ENCODE assay signal across 18 mouse cellular contexts in the genomic region with DNA sequence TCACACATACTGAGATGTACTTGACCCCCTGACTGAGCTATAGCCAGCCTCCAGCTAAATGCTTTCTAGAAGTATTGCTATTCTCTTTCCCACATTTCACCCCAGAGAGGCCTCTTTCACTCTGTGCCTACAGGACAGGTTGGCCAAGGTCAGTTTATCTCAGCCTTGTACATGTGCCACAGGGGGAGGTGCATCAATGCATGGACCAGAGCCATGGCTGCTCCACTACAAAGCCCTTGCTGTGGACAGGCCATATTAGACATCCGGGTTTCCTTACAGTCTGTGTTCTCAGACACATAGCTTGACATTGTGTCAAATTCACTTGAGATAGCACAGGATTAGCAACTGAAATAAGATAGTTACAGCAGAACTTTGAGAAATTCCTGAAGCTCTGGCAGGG. TPM values are rescaled to one million over a fixed set of nuclear protein-coding genes. Genes with fewer than 3 reads are reported as not detected.
DNase-seq lines count a peak whose midpoint lies in the region; ATAC-seq and TF ChIP-seq lines count a peak whose summit lies in the region.
"Had no signal": no experiment of that assay in that cellular context is flagged by ENCODE, and none has a peak within 500 bp of the region (broad histone marks: within the 10 kb centered on the region; RNA-seq: fewer than 3 reads in every experiment).

No protein-coding gene starts in this region.

- H3K27ac ChIP-seq in heart, embryonic 11.5 days (ENCODE audit: low read depth, low read length) = no peak overlapping the region
- peak overlapping the region; percentile 68 for H3K27ac ChIP-seq in heart, adult 2 months
- H3K27ac ChIP-seq in hindbrain, embryonic 13.5 days = no peak overlapping the region
- H3K27ac ChIP-seq: hindbrain, embryonic 15.5 days; limb, embryonic 12.5 days had no signal

- no peak overlapping the region for H3K9ac ChIP-seq in heart, embryonic 11.5 days (ENCODE audit: low read depth, low read length)
- no peak overlapping the region for H3K9ac ChIP-seq in heart, adult 2 months (ENCODE audit: low read depth, low read length)
- no peak overlapping the region for H3K9ac ChIP-seq in hindbrain, embryonic 13.5 days
- H3K9ac ChIP-seq: hindbrain, embryonic 15.5 days; limb, embryonic 12.5 days; liver, postnatal 0 days had no signal

- no peak overlapping the region for H3K4me3 ChIP-seq in heart, embryonic 11.5 days (ENCODE audit: low read depth, low read length)
- no peak overlapping the region for H3K4me3 ChIP-seq in heart, adult 2 months
- H3K4me3 ChIP-seq in hindbrain, embryonic 13.5 days = no peak overlapping the region
- H3K4me3 ChIP-seq: hindbrain, embryonic 15.5 days; limb, embryonic 12.5 days had no signal

- no peaks in the 10 kb centered on the region for H3K27me3 ChIP-seq in heart, embryonic 11.5 days (ENCODE audit: control insufficient read depth, insufficient read depth, low read length)
- no peaks in the 10 kb centered on the region for H3K27me3 ChIP-seq in heart, adult 2 months (ENCODE audit: control insufficient read depth, insufficient read depth, low read length)
- H3K27me3 ChIP-seq in hindbrain, embryonic 13.5 days = no peaks in the 10 kb centered on the region
- H3K27me3 ChIP-seq: hindbrain, embryonic 15.5 days; limb, embryonic 12.5 days had no signal

- H3K36me3 ChIP-seq in heart, embryonic 11.5 days (ENCODE audit: control insufficient read depth, insufficient read depth, low read length) = no peaks in the 10 kb centered on the region
- peaks cover 8% of the 10 kb centered on the region; the same call in 1 of the 2 replicates for H3K36me3 ChIP-seq in heart, adult 2 months (ENCODE audit: control insufficient read depth, insufficient read depth, low read length)
- no peaks in the 10 kb centered on the region for H3K36me3 ChIP-seq in hindbrain, embryonic 13.5 days
- H3K36me3 ChIP-seq: hindbrain, embryonic 15.5 days; limb, embryonic 12.5 days had no signal

- no peaks in the 10 kb centered on the region for H3K9me3 ChIP-seq in heart, embryonic 11.5 days (replicated peaks; ENCODE audit: control insufficient read depth, low read length)
- H3K9me3 ChIP-seq in hindbrain, embryonic 13.5 days = no peaks in the 10 kb centered on the region
- H3K9me3 ChIP-seq: hindbrain, embryonic 15.5 days; limb, embryonic 12.5 days had no signal

- TF ChIP-seq POLR2A in heart, adult 2 months (IDR thresholded peaks at IDR 0.05; ENCODE audit: insufficient read depth, low read depth, low read length) = no peak

- peaks cover 25% of the 10 kb centered on the region for H3K4me1 ChIP-seq in heart, embryonic 11.5 days (ENCODE audit: control insufficient read depth, insufficient read depth, low read length)
- peaks cover 22% of the 10 kb centered on the region for H3K4me1 ChIP-seq in heart, adult 2 months (ENCODE audit: control insufficient read depth, insufficient read depth, low read length)
- no peaks in the 10 kb centered on the region for H3K4me1 ChIP-seq in hindbrain, embryonic 13.5 days (replicated peaks)
- H3K4me1 ChIP-seq: hindbrain, embryonic 15.5 days; limb, embryonic 12.5 days had no signal

- H3K4me2 ChIP-seq in heart, embryonic 11.5 days = no peak overlapping the region
- H3K4me2 ChIP-seq in hindbrain, embryonic 13.5 days = no peak overlapping the region
- H3K4me2 ChIP-seq: hindbrain, embryonic 15.5 days; limb, embryonic 12.5 days; midbrain, embryonic 11.5 days had no signal

- 18% methylated on average over 1 of the region's 1 CpGs for WGBS in heart, embryonic 11.5 days (ENCODE audit: insufficient replicate concordance)
- 23% methylated on average over 1 of the region's 1 CpGs for WGBS in heart, adult 2 months
- 92% methylated on average over 1 of the region's 1 CpGs for WGBS in hindbrain, embryonic 13.5 days

- H3K79me2 ChIP-seq in heart, adult 2 months (replicated peaks; ENCODE audit: control insufficient read depth, insufficient read depth, low read length) = no peaks in the 10 kb centered on the region; the same call in 1 of the 2 replicates

- TF ChIP-seq EP300 in heart, adult 2 months (IDR thresholded peaks at IDR 0.05; ENCODE audit: insufficient read depth, low read depth, low read length) = peak; percentile 74

- peak; percentile 64 to 74 for DNase-seq in heart, adult 18-20 months
- DNase-seq in adrenal gland, adult 2 months = peak; percentile 79
- peak; percentile 55 to 73 for DNase-seq in heart, adult 2 months
- peak; percentile 84 to 85 for DNase-seq in heart, postnatal 10 days
- DNase-seq: B cell, adult 2 months; cerebellum, adult 11-12 months; gastrocnemius, postnatal 25 days; kidney, adult 8-10 months; liver, postnatal 0 days; right cerebral cortex, postnatal 25 days; thymus, postnatal 4 days had no signal

- no peak for TF ChIP-seq CTCF in heart, adult 2 months (IDR thresholded peaks at IDR 0.05)

- intact Hi-C loops in heart, adult 2 months (cut with DNase I) = no loop called here
- intact Hi-C loops in heart, postnatal 10 days (cut with DNase I) = loop anchor here (2.0 to 5.0 kb wide), 2 partner anchors 23 to 76 kb away; no protein-coding TSS in a partner anchor

- ATAC-seq in heart, embryonic 11.5 days (replicated peaks; ENCODE audit: insufficient number of reproducible peaks, low FRiP score, low TSS enrichment) = no peak; the same call in 1 of the 2 replicates
- ATAC-seq in hindbrain, embryonic 13.5 days (ENCODE audit: low FRiP score) = no peak
- no peak for ATAC-seq in megakaryocyte progenitor cell, adult 5-6 weeks (replicated peaks; ENCODE audit: poor library complexity)
- ATAC-seq: forebrain, embryonic 16.5 days; liver, postnatal 0 days had no signal

RNA-seq across cellular contexts. Expression of gene Vstm4, which starts 25.1 kb away (rescaled TPM):
- 1 to 10 TPM; 8.4 to 8.7 TPM for total RNA-seq in heart, adult 18-20 months (2021)
- 9.7 and 12.5 TPM in 2 replicates for polyA plus RNA-seq in heart, embryonic 11.5 days (2014; fragmentation: Nextera tagmentation; extraction: Ambion mirVana)
- 10 to 100 TPM; 14.0 to 17.1 TPM for total RNA-seq in adrenal gland, adult 2 months (2021)
- polyA plus RNA-seq in adrenal gland, adult 2 months (2012; rRNA removed) = 7.1 and 7.9 TPM in 2 replicates
- total RNA-seq in heart, adult 2 months (2021) = 10 to 100 TPM in 1 of 2 experiments, 1 to 10 TPM in 1; 9.2 to 11.7 TPM
- 6.6 and 12.6 TPM in 2 replicates for polyA plus RNA-seq in heart, adult 2 months (2012; rRNA removed)
- 10 to 100 TPM; 19.5 to 24.2 TPM for total RNA-seq in heart, postnatal 10 days (2021)
- polyA plus RNA-seq in hindbrain, embryonic 13.5 days (2015; fragmentation: Nextera tagmentation; extraction: Ambion mirVana) = 9.6 and 11.3 TPM in 2 replicates
- not detected in 2 replicates for total RNA-seq in megakaryocyte progenitor cell, adult 5-6 weeks (2015)
- 0.03 TPM in 1 of 2 replicates, not detected in the other for total RNA-seq in megakaryocyte progenitor cell, adult 5-6 weeks (2017)

RNA-seq across cellular contexts. Expression of gene Fam170b, which starts 47.9 kb away (rescaled TPM):
- not detected for total RNA-seq in heart, adult 18-20 months (2021)
- polyA plus RNA-seq in heart, embryonic 11.5 days (2014; fragmentation: Nextera tagmentation; extraction: Ambion mirVana) = not detected in 2 replicates
- under 1 TPM; 0.17 TPM for total RNA-seq in adrenal gland, adult 2 months (2021)
- 0.07 and 0.19 TPM in 2 replicates for polyA plus RNA-seq in adrenal gland, adult 2 months (2012; rRNA removed)
- total RNA-seq in heart, adult 2 months (2021) = not detected
- polyA plus RNA-seq in heart, adult 2 months (2012; rRNA removed) = 0.09 and 0.10 TPM in 2 replicates
- not detected for total RNA-seq in heart, postnatal 10 days (2021)
- not detected in 2 replicates for polyA plus RNA-seq in hindbrain, embryonic 13.5 days (2015; fragmentation: Nextera tagmentation; extraction: Ambion mirVana)
- total RNA-seq in megakaryocyte progenitor cell, adult 5-6 weeks (2015) = not detected in 2 replicates
- not detected in 2 replicates for total RNA-seq in megakaryocyte progenitor cell, adult 5-6 weeks (2017)
- total RNA-seq: gastrocnemius, postnatal 25 days had no signal
- polyA plus RNA-seq: forebrain, embryonic 16.5 days; limb, embryonic 12.5 days; midbrain, embryonic 11.5 days had no signal

Comparison
In these comparisons a context has a peak if more than half of its experiments do, and no peak if none do; other contexts are left out.
1. RNA of gene Vstm4, which starts 25.1 kb away (total RNA-seq): 19.5 to 24.2 TPM in heart, postnatal 10 days, 14.0 to 17.1 TPM in adrenal gland, adult 2 months, 9.2 to 11.7 TPM in heart, adult 2 months and 8.4 to 8.7 TPM in heart, adult 18-20 months; 0.03 TPM in megakaryocyte progenitor cell, adult 5-6 weeks; every median in the first group is over 4 times any median in the second.
2. Peak in every context shown above with its lines, with median percentiles within 50 percentile points of each other: DNase-seq.